Mouse (Mus musculus) embryonic facial prominence, embryonic 15.5 days (tissue): ENCODE measurements around the gene Boc. TPM values are rescaled to one million over a fixed set of nuclear protein-coding genes. Genes with fewer than 3 reads are reported as not detected.

Experiments
- ATAC-seq: fragments of 200-750 bp; cut with Nextera tagmentation; 2 replicates; pipeline ENCODE4 v1.8.0; 2017; ENCODE audit warnings: low read depth, moderate TSS enrichment; ENCODE audit not compliant: insufficient number of reproducible peaks, low FRiP score, low TSS enrichment
- H3K27ac ChIP-seq: fragments of 300-500 bp; sonication (generic); replicated peaks from 2 replicates; pipeline ENCODE4 v1.5.1; 2015; ENCODE audit warnings: mild to moderate bottlenecking, inconsistent platforms
- H3K27me3 ChIP-seq: fragments of 300-500 bp; sonication (generic); 2 replicates; pipeline ENCODE4 v1.6.1; 2015; ENCODE audit warnings: inconsistent platforms
- H3K36me3 ChIP-seq: fragments of 300-500 bp; sonication (generic); 2 replicates; pipeline ENCODE4 v1.6.1; 2015; ENCODE audit warnings: mild to moderate bottlenecking, inconsistent platforms
- H3K4me1 ChIP-seq: fragments of 300-500 bp; sonication (generic); 2 replicates; pipeline ENCODE4 v1.6.1; 2015; ENCODE audit warnings: inconsistent platforms
- H3K4me2 ChIP-seq: fragments of 300-500 bp; sonication (generic); replicated peaks from 2 replicates; pipeline ENCODE4 v1.6.1; 2015; ENCODE audit warnings: mild to moderate bottlenecking, inconsistent platforms
- H3K4me3 ChIP-seq: fragments of 300-500 bp; sonication (generic); replicated peaks from 2 replicates; pipeline ENCODE4 v1.5.1; 2015; ENCODE audit warnings: mild to moderate bottlenecking, inconsistent platforms
- H3K9ac ChIP-seq: fragments of 300-500 bp; sonication (generic); 2 replicates; pipeline ENCODE4 v1.6.1; 2015; ENCODE audit warnings: inconsistent platforms
- H3K9me3 ChIP-seq: fragments of 300-500 bp; sonication (generic); replicated peaks from 2 replicates; pipeline ENCODE4 v1.6.1; 2016; ENCODE audit warnings: inconsistent platforms
- WGBS: fragments of 180-500 bp; shearing (Covaris S2); methylation state at CpG from one replicate; pipeline ENCODE4 v1.1.7; 2015; 5-methylcytosine and 5-hydroxymethylcytosine counted together
- polyA plus RNA-seq: library from polyadenylated mRNA; unstranded; fragments of >200 nt; fragmentation: Nextera tagmentation; extraction: Ambion mirVana; gene quantifications from 2 replicates; pipeline ENCODE4 v1.2.1, GENCODE M21; 2015

Boc gene
- polyA plus RNA-seq = 42.3 and 49.1 TPM in 2 replicates

GRCm38 (mm10) chr16:44558471-44559329, at the start of gene Boc:
TSS of gene Boc (minus strand) at chr16:44558897.
- Histone ChIP-seq H3K9ac (peak within 1 kb of the TSS; percentile 99), H3K9me3 (no peaks in the 10 kb centered on the region), H3K4me2 (peak within 1 kb of the TSS; percentile 61), H3K27me3 (no peaks in the 10 kb centered on the region), H3K4me1 (peaks cover 46% of the 10 kb centered on the region), H3K36me3 (no peaks in the 10 kb centered on the region), H3K4me3 (peak within 1 kb of the TSS; percentile 90), H3K27ac (peak within 1 kb of the TSS; percentile 99)
- peak; percentile 78 for ATAC-seq
- under 1% methylated on average over 44 of the region's 46 CpGs for WGBS

GRCm38 (mm10) chr16:44606643-44607042, 47.9 kb upstream of the Boc start:
- WGBS = 70% methylated on average over 1 of the region's 1 CpGs
- ATAC-seq = no peak

GRCm38 (mm10) chr16:44604021-44604616, 45.4 kb upstream of the Boc start:
- WGBS = 46% methylated on average over 9 of the region's 9 CpGs
- no peaks in the 10 kb centered on the region for H3K36me3 ChIP-seq
- H3K4me3 ChIP-seq = no peak overlapping the region
- H3K4me2 ChIP-seq = no peak overlapping the region
- no peak for ATAC-seq
- H3K27ac ChIP-seq = peak overlapping the region; percentile 55
- H3K4me1 ChIP-seq = peaks cover 34% of the 10 kb centered on the region
- no peak overlapping the region for H3K9ac ChIP-seq
- no peaks in the 10 kb centered on the region for H3K9me3 ChIP-seq
- H3K27me3 ChIP-seq = no peaks in the 10 kb centered on the region

More at GRCm38 (mm10) chr16:44606643-44607042, 47.9 kb upstream of the Boc start:
- Histone ChIP-seq H3K9ac (no peak overlapping the region), H3K27me3 (no peaks in the 10 kb centered on the region), H3K27ac (no peak overlapping the region), H3K9me3 (no peaks in the 10 kb centered on the region), H3K4me1 (peaks cover 27% of the 10 kb centered on the region), H3K4me2 (no peak overlapping the region), H3K36me3 (no peaks in the 10 kb centered on the region), H3K4me3 (no peak overlapping the region)

- Histone ChIP-seq H3K4me2 (0 out of 2 replicates have a peak overlapping the region, but pooled peaks have one; percentile 5), H3K9me3 (no peaks in the 10 kb centered on the region), H3K36me3 (no peaks in the 10 kb centered on the region), H3K9ac (no peak overlapping the region), H3K27ac (peak overlapping the region; percentile 88), H3K27me3 (no peaks in the 10 kb centered on the region), H3K4me3 (no peak overlapping the region), H3K4me1 (peaks cover 34% of the 10 kb centered on the region)
- ATAC-seq = peak; percentile 80
- 11% methylated on average over 8 of the region's 8 CpGs for WGBS
These were observed 43.5 kb upstream of the Boc start for GRCm38 (mm10) chr16:44601999-44602794.

- Histone ChIP-seq H3K4me3 (no peak overlapping the region), H3K27me3 (no peaks in the 10 kb centered on the region), H3K36me3 (no peaks in the 10 kb centered on the region), H3K4me1 (peaks cover 34% of the 10 kb centered on the region), H3K9me3 (no peaks in the 10 kb centered on the region), H3K9ac (no peak overlapping the region), H3K4me2 (no peak overlapping the region), H3K27ac (peak overlapping the region; percentile 88)
- ATAC-seq = no peak
- WGBS = 29% methylated on average over 2 of the region's 2 CpGs
These were observed 42.5 kb upstream of the Boc start for GRCm38 (mm10) chr16:44601182-44601581.

- no peak overlapping the region for H3K4me3 ChIP-seq
- H3K36me3 ChIP-seq = no peaks in the 10 kb centered on the region
- H3K9me3 ChIP-seq = no peaks in the 10 kb centered on the region
- H3K4me1 ChIP-seq = peaks cover 15% of the 10 kb centered on the region
- H3K4me2 ChIP-seq = no peak overlapping the region
- no peak overlapping the region for H3K27ac ChIP-seq
- no peak for ATAC-seq
- H3K27me3 ChIP-seq = no peaks in the 10 kb centered on the region
- H3K9ac ChIP-seq = no peak overlapping the region
- 94% methylated on average over 2 of the region's 2 CpGs for WGBS
These were observed 38.6 kb upstream of the Boc start for GRCm38 (mm10) chr16:44597106-44597806.

- ATAC-seq = no peak
- Histone ChIP-seq H3K4me1 (no peaks in the 10 kb centered on the region), H3K27me3 (no peaks in the 10 kb centered on the region), H3K36me3 (no peaks in the 10 kb centered on the region), H3K9ac (no peak overlapping the region), H3K4me2 (no peak overlapping the region), H3K27ac (no peak overlapping the region), H3K4me3 (no peak overlapping the region), H3K9me3 (no peaks in the 10 kb centered on the region)
- 89% methylated on average over 1 of the region's 1 CpGs for WGBS
These were observed 30.8 kb upstream of the Boc start for GRCm38 (mm10) chr16:44589506-44589905.

GRCm38 (mm10) chr16:44579421-44580024, 20.8 kb upstream of the Boc start:
- Histone ChIP-seq H3K27me3 (no peaks in the 10 kb centered on the region), H3K4me2 (peak overlapping the region; percentile 24), H3K36me3 (no peaks in the 10 kb centered on the region), H3K27ac (peak overlapping the region; percentile 86), H3K9me3 (no peaks in the 10 kb centered on the region), H3K4me1 (peaks cover 8% of the 10 kb centered on the region), H3K4me3 (no peak overlapping the region), H3K9ac (no peak overlapping the region)
- peak; percentile 57; the same call in 1 of the 2 replicates for ATAC-seq
- 17% methylated on average over 15 of the region's 15 CpGs for WGBS

GRCm38 (mm10) chr16:44578551-44578950, 19.9 kb upstream of the Boc start:
- Histone ChIP-seq H3K9me3 (no peaks in the 10 kb centered on the region), H3K4me2 (no peak overlapping the region), H3K9ac (no peak overlapping the region), H3K36me3 (no peaks in the 10 kb centered on the region), H3K4me3 (no peak overlapping the region), H3K4me1 (peaks cover 8% of the 10 kb centered on the region), H3K27me3 (no peaks in the 10 kb centered on the region), H3K27ac (peak overlapping the region; percentile 60; the same call in 1 of the 2 replicates)
- no peak for ATAC-seq
- WGBS = 93% methylated on average over 1 of the region's 1 CpGs

GRCm38 (mm10) chr16:44568056-44568455, 9.4 kb upstream of the Boc start:
- H3K9me3 ChIP-seq = no peaks in the 10 kb centered on the region
- H3K4me3 ChIP-seq = no peak overlapping the region
- ATAC-seq = no peak
- no peak overlapping the region for H3K4me2 ChIP-seq
- H3K36me3 ChIP-seq = no peaks in the 10 kb centered on the region
- H3K4me1 ChIP-seq = peaks cover 12% of the 10 kb centered on the region; the same call in 1 of the 2 replicates
- no peak overlapping the region for H3K9ac ChIP-seq
- no peak overlapping the region for H3K27ac ChIP-seq
- H3K27me3 ChIP-seq = no peaks in the 10 kb centered on the region
